Mouse (Mus musculus) liver, adult 2 months (tissue): ENCODE data around the gene H2-Q10.

Experiments
- CTCF ChIP-seq: fragments of 200-500 bp; IDR thresholded peaks from 2 replicates; pipeline ENCODE4 v1.5.1; 2011; ENCODE audit warnings: low read depth, low read length, control low read depth
- POLR2A ChIP-seq: fragments of 200-500 bp; IDR thresholded peaks from 2 replicates; pipeline ENCODE4 v1.6.1; 2011; ENCODE audit warnings: low read length, control low read depth; ENCODE audit not compliant: insufficient read depth; ENCODE audit errors: extremely low read depth

DNA sequence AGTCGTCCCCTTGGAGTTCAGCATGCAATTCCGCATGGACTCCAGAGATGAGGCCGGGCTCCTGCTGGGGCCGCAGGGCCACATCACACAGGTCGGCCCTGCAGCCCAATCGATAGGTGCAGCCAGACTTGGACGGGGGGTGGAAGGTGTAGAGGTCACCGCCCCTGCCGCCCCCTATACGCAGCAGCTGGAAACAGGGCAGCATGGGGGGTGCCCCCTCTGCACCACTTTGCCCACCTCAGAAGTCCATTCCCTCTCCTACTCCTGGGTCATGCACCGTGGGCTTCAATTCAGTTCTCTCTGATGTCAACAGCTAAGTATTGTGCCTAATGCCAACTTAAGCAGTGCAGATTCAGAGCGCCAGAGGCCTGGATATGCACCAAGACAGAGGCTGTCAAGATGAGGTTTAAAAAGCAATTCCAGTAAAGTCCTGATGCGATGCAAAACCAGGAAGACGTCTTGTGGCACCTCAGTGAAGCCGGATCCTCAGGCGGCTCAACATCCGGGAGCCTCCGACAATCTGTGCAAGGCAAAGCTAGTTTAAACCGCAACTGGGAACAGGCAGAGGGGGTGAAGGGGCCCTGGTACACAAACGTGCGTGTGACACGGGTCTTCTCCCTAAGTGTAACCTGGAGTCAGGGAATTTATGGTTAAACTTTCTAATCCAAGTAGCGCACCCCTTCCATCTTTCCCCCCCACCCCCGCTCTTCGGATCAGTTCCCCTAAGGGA is 46.2 kb downstream of the H2-Q10 start:
- TF ChIP-seq POLR2A: no peak
- no peak for TF ChIP-seq CTCF
